Mouse (Mus musculus) ovary, adult 2 months (tissue): ENCODE data around the gene Necap1. TPM values are rescaled to one million over a fixed set of nuclear protein-coding genes. Genes with fewer than 3 reads are reported as not detected.

Experiments
- polyA plus RNA-seq: library from polyadenylated mRNA; depleted of rRNA; stranded (reverse); fragments of >200 nt; gene quantifications from 2 replicates; pipeline ENCODE4 v1.2.3, GENCODE M21; 2012; rRNA removed

The Necap1 gene
- polyA plus RNA-seq: 9.5 and 11.3 TPM in 2 replicates

GRCm38 (mm10) chr6:122873871-122874719 is at the start of gene Necap1:
Gene Necap1 (plus strand): TSS chr6:122874474.

DNA sequence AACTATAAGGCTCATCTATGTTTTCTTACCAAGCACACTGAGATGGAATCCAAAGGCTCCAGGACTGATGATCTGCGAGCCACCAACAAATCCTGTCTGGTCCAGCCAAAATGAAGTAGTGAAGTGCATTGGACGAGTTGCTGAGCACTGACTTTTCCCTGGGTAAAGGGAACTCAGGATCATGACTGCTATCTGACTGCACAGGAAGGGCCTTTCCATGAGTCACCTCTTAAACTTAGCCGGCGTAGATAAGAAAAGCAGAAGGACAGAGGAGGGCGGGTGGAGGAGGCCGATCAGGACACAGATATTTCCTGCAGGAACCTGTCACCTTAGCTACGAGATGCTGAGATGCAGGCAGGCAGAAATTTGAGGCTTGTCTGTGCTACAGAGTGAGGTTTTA is 18.3 kb upstream of the Necap1 start, which contains the start of gene C3ar1:
Gene C3ar1 (minus strand): TSS at position 207 of the 400 bp plus-strand sequence.

DNA sequence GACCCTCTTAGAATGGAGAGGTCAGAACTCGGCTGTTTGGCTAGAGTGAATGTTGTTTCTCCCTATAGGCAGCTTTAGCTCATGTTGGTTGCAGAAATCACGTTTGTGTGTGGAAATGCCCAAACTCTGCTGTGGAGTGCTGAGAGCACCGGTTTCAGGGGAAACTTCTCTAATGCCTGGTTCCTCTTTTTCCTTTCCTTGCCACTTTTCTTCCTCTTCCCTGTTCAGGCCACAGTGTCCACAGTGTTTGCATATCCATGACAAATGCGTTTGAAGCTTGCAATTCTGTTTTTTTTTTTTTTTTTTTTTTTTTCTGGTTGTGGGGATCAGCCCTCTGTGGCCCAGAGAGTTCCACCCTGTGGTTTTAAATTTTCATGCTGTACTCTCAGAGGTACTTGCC is 47.2 kb downstream of the Necap1 start, which contains the start of gene Clec4a1:
Gene Clec4a1 (plus strand): TSS at position 398 of the 400 bp plus-strand sequence.

Other genes with a start within 250 kb of the Necap1 start
- 0.34 and 0.73 TPM in 2 replicates for gene Dppa3, start 248.1 kb upstream of the Necap1 start, polyA plus RNA-seq
- gene Nanog, start 167.0 kb upstream of the Necap1 start, polyA plus RNA-seq: 0.06 and 0.12 TPM in 2 replicates
- 18.9 and 20.5 TPM in 2 replicates for gene Slc2a3, start 72.8 kb upstream of the Necap1 start, polyA plus RNA-seq
- 10.2 and 13.8 TPM in 2 replicates for gene Foxj2, start 54.6 kb upstream of the Necap1 start, polyA plus RNA-seq
- gene C3ar1, start 18.3 kb upstream of the Necap1 start, polyA plus RNA-seq: 4.0 and 6.7 TPM in 2 replicates
- 0.95 and 1.3 TPM in 2 replicates for gene Clec4a1, start 47.4 kb downstream of the Necap1 start, polyA plus RNA-seq
- gene Clec4a3, start 78.0 kb downstream of the Necap1 start, polyA plus RNA-seq: 0.35 and 0.54 TPM in 2 replicates
- not detected in 2 replicates for gene Clec4a4, start 115.9 kb downstream of the Necap1 start, polyA plus RNA-seq
- gene Clec4b1, start 175.5 kb downstream of the Necap1 start, polyA plus RNA-seq: 0.66 and 0.93 TPM in 2 replicates
- gene Clec4a2, start 232.0 kb downstream of the Necap1 start, polyA plus RNA-seq: 0.93 and 1.1 TPM in 2 replicates